Mouse (Mus musculus) heart, embryonic 10.5 days (tissue): ENCODE measurements around the gene Cnot1. TPM values are rescaled to one million over a fixed set of nuclear protein-coding genes. Genes with fewer than 3 reads are reported as not detected.
A peak's percentile ranks its signal among the peaks of the same experiment; 100 is the strongest.

Source experiments
- DNase-seq: peaks from one replicate; pipeline ENCODE4 v3.0.0-alpha.2; 2017; ENCODE audit warnings: low spot score
- H3K27ac ChIP-seq: fragments of 300-500 bp; sonication (generic); 2 replicates; pipeline ENCODE4 v1.5.1; 2016; ENCODE audit warnings: mild to moderate bottlenecking
- H3K27me3 ChIP-seq: fragments of 300-500 bp; sonication (generic); 2 replicates; pipeline ENCODE4 v1.6.1; 2016; ENCODE audit warnings: mild to moderate bottlenecking; ENCODE audit not compliant: poor library complexity, insufficient read depth, severe bottlenecking
- H3K36me3 ChIP-seq: fragments of 300-500 bp; sonication (generic); 2 replicates; pipeline ENCODE4 v1.6.1; 2016; ENCODE audit warnings: mild to moderate bottlenecking, moderate library complexity
- H3K4me1 ChIP-seq: fragments of 300-500 bp; sonication (generic); 2 replicates; pipeline ENCODE4 v1.6.1; 2016; ENCODE audit warnings: mild to moderate bottlenecking
- H3K4me3 ChIP-seq: fragments of 300-500 bp; sonication (generic); 2 replicates; pipeline ENCODE4 v1.5.1; 2016; ENCODE audit warnings: mild to moderate bottlenecking, moderate library complexity
- H3K9me3 ChIP-seq: fragments of 300-500 bp; sonication (generic); 2 replicates; pipeline ENCODE4 v1.6.1; 2016; ENCODE audit warnings: mild to moderate bottlenecking, moderate library complexity
- WGBS: fragments of 180-500 bp; shearing (Covaris S2); methylation state at CpG from one replicate; pipeline ENCODE4 v1.1.7; 2016; 5-methylcytosine and 5-hydroxymethylcytosine counted together
- polyA plus RNA-seq: library from polyadenylated mRNA; unstranded; fragments of >200 nt; fragmentation: Nextera tagmentation; extraction: Ambion mirVana; gene quantifications from 2 replicates; pipeline ENCODE4 v1.2.1, GENCODE M21; 2016

The Cnot1 gene
- polyA plus RNA-seq, 1 experiment from 2014 or later, result 81.1 TPM

DNA sequence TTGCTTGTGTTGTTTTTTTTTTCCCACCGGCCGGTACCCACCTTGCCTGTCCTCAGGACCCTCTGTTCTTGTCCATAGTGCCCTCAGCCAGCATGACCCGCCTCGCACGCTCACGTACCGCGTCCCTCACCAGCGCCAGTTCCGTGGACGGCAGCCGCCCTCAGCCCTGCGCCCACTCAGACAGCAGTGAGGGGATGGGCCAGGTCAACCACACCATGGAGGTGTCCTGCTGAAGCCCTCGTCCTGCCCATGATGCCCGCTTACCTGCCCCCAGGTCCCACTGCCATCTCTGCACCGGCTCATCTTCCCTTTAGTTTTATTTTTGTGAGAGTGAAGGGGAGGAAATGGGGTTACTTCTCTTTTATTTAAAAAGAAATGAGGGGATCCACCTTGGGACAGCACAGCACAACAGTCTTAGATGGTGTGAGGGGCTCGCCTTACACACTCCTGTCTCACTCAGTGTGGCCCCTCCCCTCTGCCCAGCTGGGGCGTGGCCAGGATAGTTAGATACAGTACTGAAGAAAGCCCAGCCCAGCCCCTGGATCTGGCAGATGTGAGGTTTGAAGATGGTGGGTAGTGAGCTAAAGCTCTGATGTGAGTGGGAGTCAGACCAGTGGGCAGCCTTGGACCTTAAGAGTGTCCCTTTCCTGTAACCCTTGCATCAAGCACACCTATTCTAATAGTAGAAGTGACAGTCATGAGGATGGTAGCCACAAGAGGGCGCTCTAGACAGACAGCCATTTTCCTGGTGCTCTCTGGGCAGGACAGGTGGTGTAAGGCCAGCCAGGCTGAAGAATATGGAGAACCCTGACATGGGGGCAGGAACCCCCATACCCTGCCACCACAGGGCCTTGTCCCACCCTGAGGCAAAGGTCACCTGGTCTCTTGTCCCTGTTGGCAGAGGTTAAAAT, 93.9 kb downstream of the Cnot1 start:
- H3K4me3 ChIP-seq, result no peak overlapping the region
- H3K27me3 ChIP-seq, result no peaks in the 10 kb centered on the region
- WGBS, result 74% methylated on average over 19 of the region's 19 CpGs
- DNase-seq, result peak; percentile 90
- peaks cover 70% of the 10 kb centered on the region for H3K36me3 ChIP-seq
- no peaks in the 10 kb centered on the region for H3K9me3 ChIP-seq
- peaks cover 57% of the 10 kb centered on the region for H3K4me1 ChIP-seq
- H3K27ac ChIP-seq, result no peak overlapping the region

DNA sequence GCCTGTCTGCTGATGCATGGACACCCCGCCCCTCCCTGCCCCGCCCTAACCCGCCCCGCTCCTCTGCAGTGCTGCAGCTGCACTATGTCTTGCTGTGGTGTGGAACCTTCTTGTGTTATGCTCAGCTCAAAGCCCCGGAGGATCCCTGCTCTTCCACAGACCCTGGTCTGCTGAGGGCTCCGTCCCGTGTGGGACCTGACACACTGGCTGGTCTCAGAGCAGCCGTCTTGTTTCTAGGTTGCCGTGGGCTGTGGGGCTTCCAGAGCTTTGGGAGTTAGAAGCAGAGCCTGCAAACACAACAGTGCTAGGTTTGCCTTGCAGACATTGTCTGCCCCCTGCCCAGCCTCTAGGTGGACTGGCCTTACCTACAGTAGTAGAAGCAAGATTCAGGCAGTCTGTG, 94.9 kb downstream of the Cnot1 start:
- Histone ChIP-seq H3K9me3 (no peaks in the 10 kb centered on the region), H3K27ac (no peak overlapping the region), H3K36me3 (peaks cover 71% of the 10 kb centered on the region), H3K27me3 (no peaks in the 10 kb centered on the region), H3K4me3 (no peak overlapping the region), H3K4me1 (peaks cover 57% of the 10 kb centered on the region)
- DNase-seq, result peak; percentile 71
- WGBS, result 79% methylated on average over 9 of the region's 9 CpGs

DNA sequence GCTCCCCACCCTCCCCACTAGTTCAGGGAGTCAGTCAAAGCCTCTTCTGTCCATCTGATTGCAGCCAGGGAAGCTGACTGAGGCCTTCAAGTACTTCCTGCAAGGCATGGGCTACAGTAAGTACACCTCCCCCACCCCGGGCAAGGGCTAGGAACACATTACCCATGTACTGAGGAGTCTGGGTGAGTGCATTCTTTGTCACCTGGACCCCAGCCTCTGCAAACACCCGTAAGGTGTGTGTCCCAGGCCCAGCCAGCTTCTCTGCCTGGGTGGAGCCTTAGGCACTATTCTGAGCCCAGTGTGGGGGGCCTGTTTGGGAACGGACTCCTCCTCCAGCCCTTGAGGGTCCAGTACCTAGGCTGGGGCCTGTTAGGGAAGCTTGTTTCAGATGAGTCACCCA, 96.2 kb downstream of the Cnot1 start:
- peak; percentile 73 for DNase-seq
- no peaks in the 10 kb centered on the region for H3K9me3 ChIP-seq
- 52% methylated on average over 3 of the region's 3 CpGs for WGBS
- no peak overlapping the region for H3K4me3 ChIP-seq
- H3K4me1 ChIP-seq, result peaks cover 45% of the 10 kb centered on the region
- H3K27me3 ChIP-seq, result no peaks in the 10 kb centered on the region
- peaks cover 81% of the 10 kb centered on the region for H3K36me3 ChIP-seq
- H3K27ac ChIP-seq, result peak overlapping the region; percentile 80; the same call in 1 of the 2 replicates

DNA sequence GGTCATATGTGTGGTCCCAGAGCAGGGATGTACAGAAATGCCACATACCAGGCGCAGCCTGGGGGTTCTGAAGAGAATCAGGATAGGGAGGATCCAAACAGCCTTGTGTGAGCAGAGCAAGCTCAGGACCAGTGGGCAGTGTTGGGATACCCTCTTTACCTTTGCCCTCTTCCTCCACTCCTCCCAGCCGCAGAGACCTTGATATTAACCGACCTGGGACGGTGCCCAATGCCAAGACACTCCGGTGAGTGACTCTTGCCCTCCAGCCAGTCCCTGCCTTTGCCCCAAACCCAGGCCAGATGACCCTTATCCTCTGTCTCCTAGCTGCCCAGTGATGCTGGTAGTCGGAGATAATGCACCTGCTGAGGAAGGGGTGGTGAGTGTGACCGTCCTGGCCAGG, 97.7 kb downstream of the Cnot1 start:
- WGBS, result 82% methylated on average over 7 of the region's 7 CpGs
- Histone ChIP-seq H3K27ac (no peak overlapping the region), H3K9me3 (no peaks in the 10 kb centered on the region), H3K27me3 (no peaks in the 10 kb centered on the region), H3K4me3 (no peak overlapping the region), H3K4me1 (peaks cover 47% of the 10 kb centered on the region), H3K36me3 (peaks cover 92% of the 10 kb centered on the region)
- DNase-seq, result peak; percentile 69

DNA sequence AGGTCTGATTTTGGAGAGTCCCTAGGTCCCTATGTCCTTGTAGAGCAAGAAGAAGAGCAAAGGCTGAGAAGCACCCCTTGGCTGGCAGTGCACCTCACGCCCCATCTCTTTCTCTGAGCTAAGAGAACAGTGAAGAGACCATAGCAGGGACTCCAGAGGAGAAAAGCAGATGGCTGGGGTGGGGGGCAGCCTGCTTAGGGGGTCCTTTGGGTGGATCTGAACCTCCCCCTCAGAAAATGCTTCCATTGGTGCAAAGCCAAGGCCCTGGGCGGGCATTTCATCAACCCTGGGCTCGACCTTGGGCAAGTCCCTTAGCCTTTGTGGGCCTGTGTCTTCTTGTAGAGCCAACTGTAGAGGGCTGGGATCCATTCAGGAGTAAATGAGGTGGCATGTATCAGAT, 102.7 kb downstream of the Cnot1 start:
- DNase-seq, result no peak
- H3K27me3 ChIP-seq, result peaks cover 20% of the 10 kb centered on the region
- H3K27ac ChIP-seq, result peak overlapping the region; percentile 87
- peaks cover 48% of the 10 kb centered on the region for H3K36me3 ChIP-seq
- H3K4me1 ChIP-seq, result peaks cover 42% of the 10 kb centered on the region
- H3K9me3 ChIP-seq, result no peaks in the 10 kb centered on the region
- 87% methylated on average over 3 of the region's 3 CpGs for WGBS
- peak overlapping the region; percentile 73 for H3K4me3 ChIP-seq

DNA sequence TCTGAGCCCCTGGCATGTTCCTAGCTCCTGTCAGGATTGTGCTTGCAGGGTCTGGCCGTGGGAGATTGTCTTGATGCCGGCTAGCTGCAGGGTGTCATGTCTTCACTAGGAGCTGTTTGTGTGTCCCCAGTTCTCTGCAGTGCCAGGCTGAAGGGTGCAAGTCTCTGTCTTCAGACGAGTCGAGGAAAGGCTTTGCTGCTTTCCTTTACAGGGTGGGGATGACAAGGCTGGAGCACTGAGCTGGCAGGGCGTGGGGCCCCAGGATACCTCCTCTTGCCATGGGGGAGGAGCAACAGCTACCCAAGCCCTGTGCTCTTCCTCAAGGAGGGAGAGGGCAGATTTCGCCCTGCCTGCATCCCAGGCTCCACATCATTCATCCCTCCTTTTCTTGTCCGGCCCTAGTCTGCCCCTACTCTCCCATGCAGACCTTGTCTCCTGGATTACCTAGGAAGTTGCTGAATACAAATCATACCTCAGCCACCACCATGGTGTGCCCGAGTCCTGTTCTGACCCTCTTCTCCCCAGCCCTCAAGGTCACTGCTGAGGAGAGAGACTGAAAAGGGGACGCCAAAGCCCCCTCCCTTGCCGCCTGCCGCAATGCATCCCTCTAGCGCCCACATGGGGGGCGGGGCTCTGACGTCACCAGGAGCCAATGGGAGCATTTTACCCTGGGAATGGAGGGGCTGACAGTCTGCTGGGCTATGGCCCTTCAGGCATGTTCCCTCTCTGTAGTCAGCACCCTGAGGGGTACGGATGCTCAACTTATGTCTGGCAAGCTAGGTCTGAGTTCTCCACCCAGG, 103.6 kb downstream of the Cnot1 start:
- peak overlapping the region; percentile 87 for H3K27ac ChIP-seq
- H3K4me3 ChIP-seq, result peak overlapping the region; percentile 73
- peaks cover 29% of the 10 kb centered on the region for H3K27me3 ChIP-seq
- WGBS, result 5% methylated on average over 15 of the region's 15 CpGs
- DNase-seq, result peak; percentile 92
- H3K36me3 ChIP-seq, result peaks cover 39% of the 10 kb centered on the region
- H3K9me3 ChIP-seq, result no peaks in the 10 kb centered on the region
- H3K4me1 ChIP-seq, result peaks cover 35% of the 10 kb centered on the region

DNA sequence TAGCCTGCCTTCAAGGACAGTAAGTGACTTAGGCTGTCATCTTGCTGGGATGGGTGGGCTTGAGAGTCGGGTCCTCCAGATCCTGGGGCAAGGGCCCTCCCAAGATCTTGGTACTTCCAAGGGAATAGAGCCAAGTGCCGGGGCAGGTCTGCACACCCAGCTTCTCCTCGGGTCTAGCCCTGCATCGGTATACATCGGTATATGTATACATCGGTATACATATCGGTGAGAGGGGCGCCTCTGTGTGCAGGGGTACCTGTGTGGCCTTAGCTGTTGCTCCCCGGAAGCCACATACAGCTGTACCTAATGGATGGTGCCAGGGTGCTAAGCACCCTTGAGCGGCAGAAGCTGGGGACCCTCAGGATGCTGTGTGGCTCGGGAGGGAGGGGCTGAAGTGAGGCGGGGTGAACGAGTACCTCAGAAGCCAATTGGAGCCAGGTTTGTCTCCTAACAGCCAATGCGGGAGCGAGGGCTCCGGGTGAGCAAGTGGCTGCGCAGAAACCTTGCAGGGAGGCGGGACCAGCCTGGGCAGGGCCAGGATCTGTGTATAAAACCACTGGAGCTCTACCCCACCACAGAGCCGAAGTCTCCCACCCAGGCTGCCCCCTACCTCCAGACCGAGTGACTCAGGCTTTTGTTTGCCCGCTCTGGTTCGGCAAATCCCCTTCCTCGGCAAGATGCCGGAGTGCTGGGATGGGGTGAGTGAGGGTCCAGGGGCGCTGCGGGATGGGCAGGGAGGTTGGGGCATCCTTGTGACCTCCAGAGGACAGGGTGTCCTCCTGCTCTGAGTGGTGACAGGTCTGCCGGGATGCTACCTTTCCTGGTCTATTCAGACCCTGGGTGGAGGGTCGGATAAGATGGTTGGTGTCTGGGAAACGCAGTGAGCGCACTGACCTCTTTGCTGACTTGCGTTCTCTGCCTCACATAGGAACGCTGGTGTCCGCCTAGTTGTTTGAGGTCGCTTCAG, 104.5 kb downstream of the Cnot1 start:
- H3K27ac ChIP-seq, result peak overlapping the region; percentile 87
- peaks cover 36% of the 10 kb centered on the region for H3K27me3 ChIP-seq
- peak; percentile 96 for DNase-seq
- no peaks in the 10 kb centered on the region for H3K9me3 ChIP-seq
- H3K4me3 ChIP-seq, result peak overlapping the region; percentile 73
- peaks cover 33% of the 10 kb centered on the region for H3K4me1 ChIP-seq
- WGBS, result 3% methylated on average over 34 of the region's 34 CpGs
- H3K36me3 ChIP-seq, result peaks cover 30% of the 10 kb centered on the region

DNA sequence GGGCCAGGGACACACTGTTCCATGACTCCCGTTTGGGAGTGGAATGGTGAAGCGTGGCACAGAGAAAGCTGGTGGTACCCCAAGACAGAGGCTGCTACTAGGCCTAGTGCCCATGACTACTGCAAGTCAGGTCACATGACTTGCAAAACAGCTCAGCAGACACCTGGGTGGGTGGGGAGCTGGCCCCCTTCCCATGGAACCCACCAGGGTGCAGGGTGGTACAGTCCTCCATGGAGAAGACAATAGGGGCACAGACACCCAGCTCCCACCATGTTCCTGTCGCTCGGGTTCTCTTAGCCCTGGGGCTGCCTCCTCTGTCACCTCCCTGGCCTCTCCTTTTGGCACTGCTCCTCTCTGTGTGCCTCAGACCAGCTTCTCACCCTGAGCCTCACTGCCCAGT, 105.5 kb downstream of the Cnot1 start:
- 0 out of 2 replicates have a peak overlapping the region, but pooled peaks have one; percentile 73 for H3K4me3 ChIP-seq

DNA sequence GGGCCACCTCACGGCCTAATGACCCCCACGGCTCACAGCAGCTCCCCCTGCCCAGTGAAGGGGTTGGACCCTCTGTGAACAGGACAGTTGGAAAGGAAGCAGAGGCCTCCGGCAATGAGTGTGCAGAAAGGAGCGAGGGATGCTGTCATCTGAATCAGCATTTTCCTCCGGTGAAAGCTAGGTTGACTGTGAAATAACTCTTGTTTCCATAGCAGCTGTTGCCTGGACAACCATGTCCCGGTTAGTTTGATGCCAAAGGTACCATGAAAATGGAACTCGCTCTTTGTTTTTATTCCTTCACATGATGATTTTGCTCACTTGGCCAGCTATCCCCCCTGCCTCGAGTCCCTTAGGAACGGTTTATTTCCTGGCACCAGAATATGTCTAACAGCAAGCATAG, 107.0 kb downstream of the Cnot1 start:
- H3K27me3 ChIP-seq, result peaks cover 46% of the 10 kb centered on the region
- no peak overlapping the region for H3K4me3 ChIP-seq
- H3K9me3 ChIP-seq, result no peaks in the 10 kb centered on the region
- H3K27ac ChIP-seq, result no peak overlapping the region
- 76% methylated on average over 9 of the region's 9 CpGs for WGBS
- peaks cover 6% of the 10 kb centered on the region; the same call in 1 of the 2 replicates for H3K36me3 ChIP-seq
- H3K4me1 ChIP-seq, result peaks cover 37% of the 10 kb centered on the region
- no peak for DNase-seq

More for the DNA sequence above, 105.5 kb downstream of the Cnot1 start:
- Histone ChIP-seq H3K9me3 (no peaks in the 10 kb centered on the region), H3K27me3 (peaks cover 41% of the 10 kb centered on the region), H3K4me1 (peaks cover 36% of the 10 kb centered on the region), H3K27ac (no peak overlapping the region), H3K36me3 (peaks cover 20% of the 10 kb centered on the region)
- no peak for DNase-seq
- WGBS, result 73% methylated on average over 4 of the region's 4 CpGs

DNA sequence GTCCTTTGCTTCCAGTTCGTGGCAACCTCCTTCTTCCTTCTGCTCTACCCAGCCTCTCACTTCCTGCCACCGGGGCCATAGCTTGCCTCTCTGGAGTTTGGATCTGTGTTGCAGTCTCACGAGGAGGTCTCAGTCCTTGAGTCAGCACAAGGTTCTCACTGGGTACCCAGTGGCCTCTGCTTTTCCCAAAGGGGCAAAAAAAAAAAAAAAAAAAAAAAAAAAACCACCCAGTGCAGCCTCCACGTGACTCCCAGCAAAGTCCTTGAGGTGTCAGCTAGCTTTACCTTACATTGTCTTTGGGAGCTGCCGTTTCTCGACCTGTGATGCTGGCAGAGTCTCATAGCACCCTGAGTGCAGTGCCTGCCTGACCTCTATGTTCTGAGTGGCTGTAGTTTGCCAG, 109.1 kb downstream of the Cnot1 start:
- Histone ChIP-seq H3K27ac (no peak overlapping the region), H3K27me3 (peaks cover 63% of the 10 kb centered on the region), H3K4me3 (no peak overlapping the region), H3K9me3 (no peaks in the 10 kb centered on the region), H3K36me3 (no peaks in the 10 kb centered on the region), H3K4me1 (peaks cover 31% of the 10 kb centered on the region)
- no peak for DNase-seq
- 38% methylated on average over 6 of the region's 6 CpGs for WGBS

DNA sequence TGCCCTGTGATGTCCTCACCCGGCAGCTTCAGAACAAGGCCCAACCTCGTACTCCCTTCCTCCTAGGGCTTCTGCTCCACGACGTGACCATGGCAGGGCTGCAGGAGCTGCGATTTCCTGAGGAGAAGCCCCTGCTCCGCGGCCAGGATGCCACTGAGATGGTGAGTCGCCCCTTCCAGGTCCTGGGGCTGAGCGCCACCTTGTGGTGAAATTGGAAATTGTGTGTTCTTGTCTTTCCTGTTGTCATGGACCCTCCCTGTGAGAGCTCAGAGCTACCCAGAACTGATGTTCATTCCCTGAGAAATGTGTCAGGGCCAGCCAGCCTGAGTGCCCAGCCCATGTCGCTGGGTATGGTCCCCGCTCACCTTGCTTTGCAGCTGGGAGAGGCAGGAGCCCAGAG, 110.1 kb downstream of the Cnot1 start:
- H3K4me3 ChIP-seq, result peak overlapping the region; percentile 19; the same call in 1 of the 2 replicates
- peaks cover 65% of the 10 kb centered on the region for H3K27me3 ChIP-seq
- DNase-seq, result peak; percentile 90
- no peaks in the 10 kb centered on the region for H3K9me3 ChIP-seq
- H3K36me3 ChIP-seq, result no peaks in the 10 kb centered on the region
- H3K4me1 ChIP-seq, result peaks cover 26% of the 10 kb centered on the region
- 1% methylated on average over 11 of the region's 11 CpGs for WGBS
- peak overlapping the region; percentile 36; the same call in 1 of the 2 replicates for H3K27ac ChIP-seq

DNA sequence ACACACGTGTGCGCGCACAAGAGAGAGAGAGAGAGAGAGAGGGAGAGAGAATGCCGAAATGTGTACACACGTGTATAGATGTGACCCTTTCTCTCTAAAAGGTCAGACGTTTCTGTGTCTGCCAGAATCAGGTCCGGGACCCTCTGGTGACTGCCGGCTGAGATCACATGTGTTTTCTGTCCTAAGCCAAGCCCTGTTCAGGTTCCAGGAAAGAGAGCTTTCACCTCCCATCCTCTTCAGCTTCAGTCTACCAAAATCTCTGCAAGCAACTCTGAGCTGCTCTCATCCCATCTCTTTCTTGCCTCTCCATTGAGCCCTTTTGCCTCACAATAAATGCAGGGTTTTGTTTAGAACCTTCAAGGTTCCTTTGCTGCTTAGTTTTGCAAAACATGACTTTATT, 110.6 kb downstream of the Cnot1 start:
- peak overlapping the region; percentile 36; the same call in 1 of the 2 replicates for H3K27ac ChIP-seq
- H3K9me3 ChIP-seq, result no peaks in the 10 kb centered on the region
- no peak overlapping the region for H3K4me3 ChIP-seq
- DNase-seq, result no peak
- peaks cover 22% of the 10 kb centered on the region for H3K4me1 ChIP-seq
- H3K27me3 ChIP-seq, result peaks cover 60% of the 10 kb centered on the region
- WGBS, result 68% methylated on average over 8 of the region's 8 CpGs
- no peaks in the 10 kb centered on the region for H3K36me3 ChIP-seq
